Mouse (Mus musculus) midbrain, embryonic 16.5 days (tissue): ENCODE data around the gene Gm20388. TPM values are rescaled to one million over a fixed set of nuclear protein-coding genes. Genes with fewer than 3 reads are reported as not detected.

ENCODE experiments used
- ATAC-seq: fragments of 200-750 bp; cut with Nextera tagmentation; 2 replicates; pipeline ENCODE4 v1.8.0; 2017; ENCODE audit warnings: moderate TSS enrichment
- H3K27ac ChIP-seq: fragments of 300-500 bp; sonication (generic); 2 replicates; pipeline ENCODE4 v1.5.1; 2014; ENCODE audit warnings: mild to moderate bottlenecking, low read length, mixed read lengths
- H3K27me3 ChIP-seq: fragments of 300-500 bp; sonication (generic); 2 replicates; pipeline ENCODE4 v1.6.1; 2014; ENCODE audit warnings: low read depth, low read length, mixed read lengths; ENCODE audit not compliant: control insufficient read depth, insufficient read depth
- H3K36me3 ChIP-seq: fragments of 300-500 bp; sonication (generic); 2 replicates; pipeline ENCODE4 v1.6.1; 2014; ENCODE audit warnings: mild to moderate bottlenecking, low read length, moderate library complexity, mixed read lengths; ENCODE audit not compliant: control insufficient read depth, insufficient read depth
- H3K4me1 ChIP-seq: fragments of 300-500 bp; sonication (generic); 2 replicates; pipeline ENCODE4 v1.6.1; 2014; ENCODE audit warnings: mild to moderate bottlenecking, low read length, mixed read lengths; ENCODE audit not compliant: control insufficient read depth, insufficient read depth
- H3K4me2 ChIP-seq: fragments of 300-500 bp; sonication (generic); 2 replicates; pipeline ENCODE4 v1.6.1; 2014; ENCODE audit warnings: mild to moderate bottlenecking, low read length, mixed read lengths
- H3K4me3 ChIP-seq: fragments of 300-500 bp; sonication (generic); 2 replicates; pipeline ENCODE4 v1.5.1; 2014; ENCODE audit warnings: low read depth, mild to moderate bottlenecking, low read length, moderate library complexity, mixed read lengths
- H3K9ac ChIP-seq: fragments of 300-500 bp; sonication (generic); 2 replicates; pipeline ENCODE4 v1.6.1; 2014; ENCODE audit warnings: low read depth, low read length, mixed read lengths
- H3K9me3 ChIP-seq: fragments of 300-500 bp; sonication (generic); replicated peaks from 2 replicates; pipeline ENCODE4 v1.6.1; 2014; ENCODE audit warnings: mild to moderate bottlenecking, low read length, mixed read lengths; ENCODE audit not compliant: control insufficient read depth, poor library complexity, severe bottlenecking
- WGBS: fragments of 180-500 bp; shearing (Covaris S2); extraction: QIAGEN DNeasy Blood & Tissue Kit; methylation state at CpG from one replicate; pipeline ENCODE4 v1.1.7; 2014; 5-methylcytosine and 5-hydroxymethylcytosine counted together
- polyA plus RNA-seq: library from polyadenylated mRNA; unstranded; fragments of >200 nt; fragmentation: Nextera tagmentation; extraction: Ambion mirVana; gene quantifications from 2 replicates; pipeline ENCODE4 v1.2.1, GENCODE M21; 2015

Gene Gm20388
- polyA plus RNA-seq, 1 experiment from 2014 or later: 7.5 TPM

GRCm38 (mm10) chr8:120563851-120564837 lies 653.5 kb downstream of the Gm20388 start:
- no peaks in the 10 kb centered on the region for H3K9me3 ChIP-seq
- no peaks in the 10 kb centered on the region for H3K27me3 ChIP-seq
- H3K4me3 ChIP-seq: no peak overlapping the region
- H3K36me3 ChIP-seq: peaks cover 21% of the 10 kb centered on the region
- 7% methylated on average over 20 of the region's 20 CpGs for WGBS
- peak; percentile 67 for ATAC-seq
- peak overlapping the region; percentile 9; the same call in 1 of the 2 replicates for H3K4me2 ChIP-seq
- peaks cover 59% of the 10 kb centered on the region for H3K4me1 ChIP-seq
- peak overlapping the region; percentile 62 for H3K27ac ChIP-seq
- peak overlapping the region; percentile 35; the same call in 1 of the 2 replicates for H3K9ac ChIP-seq

GRCm38 (mm10) chr8:120565151-120565711 lies 654.6 kb downstream of the Gm20388 start:
- H3K27ac ChIP-seq: peak overlapping the region; percentile 65
- H3K9ac ChIP-seq: peak overlapping the region; percentile 10; the same call in 1 of the 2 replicates
- H3K4me1 ChIP-seq: peaks cover 48% of the 10 kb centered on the region
- no peaks in the 10 kb centered on the region for H3K27me3 ChIP-seq
- ATAC-seq: no peak
- WGBS: 10% methylated on average over 7 of the region's 7 CpGs
- no peak overlapping the region for H3K4me3 ChIP-seq
- H3K36me3 ChIP-seq: peaks cover 26% of the 10 kb centered on the region
- no peaks in the 10 kb centered on the region for H3K9me3 ChIP-seq
- H3K4me2 ChIP-seq: no peak overlapping the region

GRCm38 (mm10) chr8:120566681-120567080 lies 656.0 kb downstream of the Gm20388 start:
- no peaks in the 10 kb centered on the region for H3K9me3 ChIP-seq
- no peak overlapping the region for H3K4me3 ChIP-seq
- no peaks in the 10 kb centered on the region for H3K27me3 ChIP-seq
- H3K36me3 ChIP-seq: peaks cover 36% of the 10 kb centered on the region
- no peak for ATAC-seq
- H3K4me2 ChIP-seq: no peak overlapping the region
- H3K9ac ChIP-seq: no peak overlapping the region
- no peak overlapping the region for H3K27ac ChIP-seq
- WGBS: 85% methylated on average over 8 of the region's 8 CpGs
- peaks cover 35% of the 10 kb centered on the region for H3K4me1 ChIP-seq

- peaks cover 27% of the 10 kb centered on the region for H3K4me1 ChIP-seq
- peaks cover 38% of the 10 kb centered on the region for H3K36me3 ChIP-seq
- no peak overlapping the region for H3K9ac ChIP-seq
- no peak overlapping the region for H3K4me3 ChIP-seq
- H3K9me3 ChIP-seq: no peaks in the 10 kb centered on the region
- H3K4me2 ChIP-seq: no peak overlapping the region
- WGBS: 96% methylated on average over 17 of the region's 17 CpGs
- no peak for ATAC-seq
- no peak overlapping the region for H3K27ac ChIP-seq
- H3K27me3 ChIP-seq: no peaks in the 10 kb centered on the region
Measured at GRCm38 (mm10) chr8:120567731-120568130, 657.1 kb downstream of the Gm20388 start.

- Histone ChIP-seq H3K4me2 (no peak overlapping the region), H3K4me1 (peaks cover 22% of the 10 kb centered on the region), H3K27ac (no peak overlapping the region), H3K36me3 (peaks cover 42% of the 10 kb centered on the region), H3K9me3 (no peaks in the 10 kb centered on the region), H3K9ac (no peak overlapping the region), H3K4me3 (no peak overlapping the region), H3K27me3 (no peaks in the 10 kb centered on the region)
- WGBS: 97% methylated on average over 37 of the region's 37 CpGs
- ATAC-seq: no peak
Measured at GRCm38 (mm10) chr8:120568164-120568798, 657.6 kb downstream of the Gm20388 start.

- H3K4me2 ChIP-seq: no peak overlapping the region
- H3K27ac ChIP-seq: no peak overlapping the region
- no peak overlapping the region for H3K4me3 ChIP-seq
- WGBS: 95% methylated on average over 17 of the region's 17 CpGs
- H3K27me3 ChIP-seq: no peaks in the 10 kb centered on the region
- no peaks in the 10 kb centered on the region for H3K9me3 ChIP-seq
- H3K9ac ChIP-seq: no peak overlapping the region
- H3K36me3 ChIP-seq: peaks cover 47% of the 10 kb centered on the region
- no peak for ATAC-seq
- peaks cover 13% of the 10 kb centered on the region for H3K4me1 ChIP-seq
Measured at GRCm38 (mm10) chr8:120569123-120569522, 658.5 kb downstream of the Gm20388 start.

GRCm38 (mm10) chr8:120569939-120570715 lies 659.5 kb downstream of the Gm20388 start:
- peaks cover 53% of the 10 kb centered on the region for H3K36me3 ChIP-seq
- H3K27me3 ChIP-seq: no peaks in the 10 kb centered on the region
- no peak overlapping the region for H3K4me3 ChIP-seq
- H3K27ac ChIP-seq: no peak overlapping the region
- H3K4me2 ChIP-seq: no peak overlapping the region
- no peak for ATAC-seq
- 59% methylated on average over 13 of the region's 13 CpGs for WGBS
- no peaks in the 10 kb centered on the region for H3K9me3 ChIP-seq
- no peak overlapping the region for H3K9ac ChIP-seq
- peaks cover 4% of the 10 kb centered on the region for H3K4me1 ChIP-seq

GRCm38 (mm10) chr8:120571561-120571960 lies 660.9 kb downstream of the Gm20388 start:
- H3K9me3 ChIP-seq: no peaks in the 10 kb centered on the region
- 78% methylated on average over 8 of the region's 8 CpGs for WGBS
- ATAC-seq: no peak
- H3K9ac ChIP-seq: no peak overlapping the region
- H3K27me3 ChIP-seq: no peaks in the 10 kb centered on the region
- no peak overlapping the region for H3K4me2 ChIP-seq
- no peaks in the 10 kb centered on the region for H3K4me1 ChIP-seq
- H3K36me3 ChIP-seq: peaks cover 65% of the 10 kb centered on the region
- no peak overlapping the region for H3K4me3 ChIP-seq
- H3K27ac ChIP-seq: no peak overlapping the region
